Mouse (Mus musculus) small intestine, adult 2 months (tissue): Measurements from ENCODE around the gene Aen.

Source experiments
- CTCF ChIP-seq: fragments of 200-500 bp; IDR thresholded peaks from 2 replicates; pipeline ENCODE4 v1.5.1; 2012; ENCODE audit warnings: low read depth, mild to moderate bottlenecking, control low read depth, inconsistent platforms, low read length, moderate library complexity, mixed read lengths; ENCODE audit not compliant: insufficient replicate concordance, insufficient read length; ENCODE audit errors: extremely low read depth
- POLR2A ChIP-seq: fragments of 200-500 bp; IDR thresholded peaks from 2 replicates; pipeline ENCODE4 v1.6.1; 2012; ENCODE audit warnings: low read depth, mild to moderate bottlenecking, control low read depth, inconsistent platforms, low read length, moderate library complexity

- no peak for TF ChIP-seq CTCF
- no peak for TF ChIP-seq POLR2A
These were observed 10.2 kb upstream of the Aen start for GRCm38 (mm10) chr7:78885404-78885803.
